Mouse (Mus musculus) midbrain, embryonic 14.5 days (tissue): ENCODE data around the gene Foxp4. TPM values are rescaled to one million over a fixed set of nuclear protein-coding genes. Genes with fewer than 3 reads are reported as not detected.

Experiments
- ATAC-seq: fragments of 200-750 bp; cut with Nextera tagmentation; 2 replicates; pipeline ENCODE4 v1.8.0; 2017; ENCODE audit warnings: moderate number of reproducible peaks, moderate library complexity; ENCODE audit not compliant: low FRiP score, low TSS enrichment
- DNase-seq: peaks from one replicate; pipeline ENCODE4 v3.0.0-alpha.2; 2015
- H3K27ac ChIP-seq: fragments of 300-500 bp; sonication (generic); replicated peaks from 2 replicates; pipeline ENCODE4 v1.5.1; 2014; ENCODE audit warnings: mild to moderate bottlenecking, low read depth, low read length, moderate library complexity
- H3K27me3 ChIP-seq: fragments of 300-500 bp; sonication (generic); 2 replicates; pipeline ENCODE4 v1.6.1; 2014; ENCODE audit warnings: low read length, control low read depth, mixed read lengths; ENCODE audit not compliant: control insufficient read depth, insufficient read depth
- H3K36me3 ChIP-seq: fragments of 300-500 bp; sonication (generic); 2 replicates; pipeline ENCODE4 v1.6.1; 2014; ENCODE audit warnings: low read length, control low read depth; ENCODE audit not compliant: control insufficient read depth, insufficient read depth
- H3K4me1 ChIP-seq: fragments of 300-500 bp; sonication (generic); 2 replicates; pipeline ENCODE4 v1.6.1; 2014; ENCODE audit warnings: mild to moderate bottlenecking, antibody characterized with exemption, low read length, control low read depth; ENCODE audit not compliant: control insufficient read depth, insufficient read depth
- H3K4me2 ChIP-seq: fragments of 300-500 bp; sonication (generic); 2 replicates; pipeline ENCODE4 v1.6.1; 2014; ENCODE audit warnings: mild to moderate bottlenecking, low read length, moderate library complexity
- H3K4me3 ChIP-seq: fragments of 300-500 bp; sonication (generic); replicated peaks from 2 replicates; pipeline ENCODE4 v1.5.1; 2014; ENCODE audit warnings: low read depth, low read length
- H3K9ac ChIP-seq: fragments of 300-500 bp; sonication (generic); replicated peaks from 2 replicates; pipeline ENCODE4 v1.6.1; 2014; ENCODE audit warnings: mild to moderate bottlenecking, low read length, moderate library complexity
- H3K9me3 ChIP-seq: fragments of 300-500 bp; sonication (generic); 2 replicates; pipeline ENCODE4 v1.6.1; 2016; ENCODE audit warnings: low read length, control low read depth, mixed read lengths; ENCODE audit not compliant: control insufficient read depth
- WGBS: fragments of 180-500 bp; shearing (Covaris S2); extraction: QIAGEN DNeasy Blood & Tissue Kit; methylation state at CpG from one replicate; pipeline ENCODE4 v1.1.7; 2014; 5-methylcytosine and 5-hydroxymethylcytosine counted together
- polyA plus RNA-seq: library from polyadenylated mRNA; unstranded; fragments of >200 nt; fragmentation: Nextera tagmentation; extraction: Ambion mirVana; gene quantifications from 2 replicates; pipeline ENCODE4 v1.2.1, GENCODE M21; 2014

Gene Foxp4
- polyA plus RNA-seq, 1 experiment from 2014 or later, result 40.9 TPM

DNA sequence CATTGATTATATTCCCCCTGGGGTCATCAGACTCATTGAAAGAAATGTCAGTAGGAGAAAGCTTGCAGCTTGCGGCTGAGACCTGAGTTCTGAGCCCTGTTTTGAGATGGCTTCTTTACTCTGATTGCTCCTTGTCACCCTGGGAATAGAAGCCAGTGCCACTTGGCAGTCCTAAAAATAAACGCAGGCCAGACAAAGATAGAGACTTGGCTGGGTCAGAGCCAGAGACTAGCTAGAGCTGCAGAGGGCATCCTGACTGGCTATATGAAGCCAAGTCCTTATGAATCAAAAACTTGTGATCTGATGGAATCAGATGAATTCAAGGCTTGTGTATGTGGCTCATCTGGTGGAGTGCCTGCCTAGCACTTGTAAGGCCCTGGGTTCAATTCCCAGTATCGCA, 74.4 kb downstream of the Foxp4 start:
- Histone ChIP-seq H3K9ac (no peak overlapping the region), H3K27ac (no peak overlapping the region), H3K9me3 (no peaks in the 10 kb centered on the region), H3K4me3 (no peak overlapping the region), H3K27me3 (no peaks in the 10 kb centered on the region), H3K4me2 (no peak overlapping the region), H3K4me1 (no peaks in the 10 kb centered on the region), H3K36me3 (no peaks in the 10 kb centered on the region)
- WGBS, result 86% methylated on average over 3 of the region's 3 CpGs
- ATAC-seq, result no peak
- no peak for DNase-seq

- ATAC-seq (no peak), DNase-seq (no peak)
- Histone ChIP-seq H3K27ac (no peak overlapping the region), H3K9ac (no peak overlapping the region), H3K4me2 (no peak overlapping the region), H3K9me3 (no peaks in the 10 kb centered on the region), H3K4me1 (no peaks in the 10 kb centered on the region), H3K4me3 (no peak overlapping the region), H3K36me3 (no peaks in the 10 kb centered on the region), H3K27me3 (no peaks in the 10 kb centered on the region)
- WGBS, result 89% methylated on average over 6 of the region's 6 CpGs
Measured at GRCm38 (mm10) chr17:47847985-47848384, 76.5 kb downstream of the Foxp4 start.

- DNase-seq, result no peak
- no peak for ATAC-seq
- 81% methylated on average over 11 of the region's 11 CpGs for WGBS
- H3K36me3 ChIP-seq, result no peaks in the 10 kb centered on the region
- H3K27me3 ChIP-seq, result no peaks in the 10 kb centered on the region
- no peak overlapping the region for H3K4me2 ChIP-seq
- no peak overlapping the region for H3K4me3 ChIP-seq
- no peaks in the 10 kb centered on the region for H3K9me3 ChIP-seq
- no peak overlapping the region for H3K27ac ChIP-seq
- H3K9ac ChIP-seq, result no peak overlapping the region
- no peaks in the 10 kb centered on the region for H3K4me1 ChIP-seq
Measured at GRCm38 (mm10) chr17:47845609-47846008, 78.8 kb downstream of the Foxp4 start.

DNA sequence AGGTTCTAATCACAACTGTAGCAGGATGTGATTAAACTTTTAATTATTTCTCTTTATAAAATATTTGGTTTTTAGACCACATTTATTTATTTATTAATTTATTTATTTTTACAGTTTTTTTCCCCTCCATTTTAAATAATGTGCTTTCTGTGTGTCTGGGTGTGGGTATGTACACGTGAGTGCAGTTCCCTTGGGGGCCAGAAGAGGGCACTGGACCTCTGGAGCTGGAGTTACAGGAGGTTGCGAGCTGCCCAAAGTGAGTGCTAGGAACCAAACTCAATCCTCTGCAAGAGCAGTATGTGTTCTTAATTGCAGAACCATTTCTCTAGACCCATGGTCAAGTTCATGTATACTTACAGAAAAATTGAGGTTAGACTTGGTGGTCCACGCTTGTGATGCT, 81.0 kb downstream of the Foxp4 start:
- 94% methylated on average over 3 of the region's 3 CpGs for WGBS
- no peak for ATAC-seq

DNA sequence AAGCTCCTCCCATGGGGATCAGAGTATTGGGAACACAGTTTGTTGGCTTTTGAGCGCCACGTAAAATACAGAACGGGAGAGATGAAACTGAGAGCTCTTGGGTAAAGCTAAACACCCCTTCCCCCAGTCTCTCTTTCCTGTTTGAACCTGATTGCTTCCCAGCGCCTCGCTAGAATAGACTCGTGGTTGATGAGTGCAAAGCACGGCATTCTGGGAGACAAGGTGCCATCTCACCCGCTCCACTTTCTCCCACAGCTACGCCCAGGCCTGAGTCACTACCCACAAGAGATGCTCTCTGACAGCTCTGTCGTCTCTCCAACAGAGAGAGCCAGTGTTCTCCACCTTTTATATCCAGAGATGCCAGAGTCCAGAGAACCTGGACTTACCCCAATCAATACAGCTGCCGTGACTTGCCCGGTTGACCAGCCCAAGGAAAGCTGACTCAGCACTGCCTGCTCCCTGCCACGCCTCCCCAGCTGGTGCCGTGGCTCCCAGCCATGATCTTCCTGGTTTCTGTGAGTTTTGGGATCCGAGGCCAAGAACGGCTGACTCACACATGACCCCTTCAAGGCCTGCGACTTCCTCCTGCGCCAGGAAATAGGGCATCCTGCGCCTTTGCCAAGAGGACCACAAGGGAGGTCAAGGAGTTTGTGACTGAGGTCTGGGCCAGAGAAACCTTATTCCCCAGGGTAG, 82.4 kb downstream of the Foxp4 start:
- DNase-seq, result no peak
- Histone ChIP-seq H3K4me3 (no peak overlapping the region), H3K9me3 (no peaks in the 10 kb centered on the region), H3K9ac (no peak overlapping the region), H3K27ac (no peak overlapping the region), H3K36me3 (no peaks in the 10 kb centered on the region), H3K27me3 (no peaks in the 10 kb centered on the region), H3K4me2 (no peak overlapping the region), H3K4me1 (no peaks in the 10 kb centered on the region)
- ATAC-seq, result no peak
- 79% methylated on average over 19 of the region's 19 CpGs for WGBS

More for the DNA sequence above, 81.0 kb downstream of the Foxp4 start:
- H3K27ac ChIP-seq, result no peak overlapping the region
- no peak overlapping the region for H3K9ac ChIP-seq
- H3K9me3 ChIP-seq, result no peaks in the 10 kb centered on the region
- DNase-seq, result no peak
- no peaks in the 10 kb centered on the region for H3K36me3 ChIP-seq
- H3K27me3 ChIP-seq, result no peaks in the 10 kb centered on the region
- no peak overlapping the region for H3K4me2 ChIP-seq
- H3K4me3 ChIP-seq, result no peak overlapping the region
- no peaks in the 10 kb centered on the region for H3K4me1 ChIP-seq

- Histone ChIP-seq H3K27ac (no peak overlapping the region), H3K9me3 (no peaks in the 10 kb centered on the region), H3K4me1 (no peaks in the 10 kb centered on the region), H3K4me3 (no peak overlapping the region), H3K36me3 (no peaks in the 10 kb centered on the region), H3K4me2 (no peak overlapping the region), H3K9ac (no peak overlapping the region), H3K27me3 (no peaks in the 10 kb centered on the region)
- ATAC-seq (no peak), DNase-seq (no peak)
- WGBS, result 93% methylated on average over 8 of the region's 8 CpGs
Measured at GRCm38 (mm10) chr17:47841521-47841920, 82.9 kb downstream of the Foxp4 start.

DNA sequence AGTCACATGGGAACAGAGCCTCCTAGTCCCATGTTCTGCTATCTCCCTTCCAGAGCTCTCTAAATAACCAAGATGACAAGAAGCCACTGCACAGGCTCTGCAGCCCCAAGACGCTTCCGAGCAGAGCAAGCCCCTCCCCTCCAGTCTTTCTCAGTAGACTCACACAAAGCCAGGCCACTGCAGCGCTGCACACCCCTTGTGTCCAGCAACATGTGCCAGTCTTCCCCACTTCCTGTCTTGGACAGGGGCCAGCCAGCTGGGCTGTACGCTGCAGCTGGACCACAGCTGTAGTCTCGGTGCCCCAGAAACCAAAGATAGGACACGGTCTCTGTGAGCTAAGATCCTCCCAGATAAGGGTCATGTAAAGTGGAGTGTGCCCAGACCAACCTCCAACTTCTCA, 86.6 kb downstream of the Foxp4 start:
- H3K4me3 ChIP-seq, result no peak overlapping the region
- no peak overlapping the region for H3K4me2 ChIP-seq
- H3K9ac ChIP-seq, result no peak overlapping the region
- H3K36me3 ChIP-seq, result no peaks in the 10 kb centered on the region
- peaks cover 7% of the 10 kb centered on the region; the same call in 1 of the 2 replicates for H3K4me1 ChIP-seq
- peaks cover 30% of the 10 kb centered on the region for H3K27me3 ChIP-seq
- DNase-seq, result no peak
- H3K27ac ChIP-seq, result no peak overlapping the region
- no peak for ATAC-seq
- WGBS, result 59% methylated on average over 6 of the region's 6 CpGs
- H3K9me3 ChIP-seq, result no peaks in the 10 kb centered on the region

GRCm38 (mm10) chr17:47834482-47834767, 90.0 kb downstream of the Foxp4 start, which contains the start of gene Mdfi:
Mdfi (minus strand) TSS chr17:47834691.
- H3K4me1 ChIP-seq, result peaks cover 15% of the 10 kb centered on the region; the same call in 1 of the 2 replicates
- H3K9me3 ChIP-seq, result no peaks in the 10 kb centered on the region
- no peaks in the 10 kb centered on the region for H3K36me3 ChIP-seq
- 5% methylated on average over 18 of the region's 18 CpGs for WGBS
- H3K9ac ChIP-seq, result peak within 1 kb of the TSS; percentile 20; the same call in 1 of the 2 replicates
- H3K4me3 ChIP-seq, result peak within 1 kb of the TSS; percentile 50
- no peak within 1 kb of the TSS for H3K27ac ChIP-seq
- peaks cover 34% of the 10 kb centered on the region for H3K27me3 ChIP-seq
- ATAC-seq (no peak), DNase-seq (no peak)
- H3K4me2 ChIP-seq, result peak within 1 kb of the TSS; percentile 88
